Mouse (Mus musculus) heart, embryonic 13.5 days (tissue): Measurements from ENCODE around the gene Plac8. TPM values are rescaled to one million over a fixed set of nuclear protein-coding genes. Genes with fewer than 3 reads are reported as not detected.

ENCODE experiments used
- ATAC-seq: fragments of 200-750 bp; cut with Nextera tagmentation; 2 replicates; pipeline ENCODE4 v1.8.0; 2017; ENCODE audit warnings: moderate TSS enrichment; ENCODE audit not compliant: insufficient number of reproducible peaks, low FRiP score, low TSS enrichment; ENCODE audit errors: extremely low read depth
- H3K27ac ChIP-seq: fragments of 300-500 bp; sonication (generic); replicated peaks from 2 replicates; pipeline ENCODE4 v1.5.1; 2015; ENCODE audit warnings: moderate library complexity, mild to moderate bottlenecking, inconsistent platforms
- H3K27me3 ChIP-seq: fragments of 300-500 bp; sonication (generic); replicated peaks from 2 replicates; pipeline ENCODE4 v1.6.1; 2015; ENCODE audit warnings: mild to moderate bottlenecking, inconsistent platforms
- H3K36me3 ChIP-seq: fragments of 300-500 bp; sonication (generic); 2 replicates; pipeline ENCODE4 v1.6.1; 2015; ENCODE audit warnings: mild to moderate bottlenecking, inconsistent platforms
- H3K4me1 ChIP-seq: fragments of 300-500 bp; sonication (generic); 2 replicates; pipeline ENCODE4 v1.6.1; 2015; ENCODE audit warnings: inconsistent platforms
- H3K4me2 ChIP-seq: fragments of 300-500 bp; sonication (generic); 2 replicates; pipeline ENCODE4 v1.6.1; 2015; ENCODE audit warnings: inconsistent platforms, mild to moderate bottlenecking, moderate library complexity
- H3K4me3 ChIP-seq: fragments of 300-500 bp; sonication (generic); 2 replicates; pipeline ENCODE4 v1.5.1; 2015; ENCODE audit warnings: moderate library complexity, mild to moderate bottlenecking, inconsistent platforms
- H3K9ac ChIP-seq: fragments of 300-500 bp; sonication (generic); 2 replicates; pipeline ENCODE4 v1.6.1; 2015; ENCODE audit warnings: inconsistent platforms, mild to moderate bottlenecking, moderate library complexity
- H3K9me3 ChIP-seq: fragments of 300-500 bp; sonication (generic); 2 replicates; pipeline ENCODE4 v1.6.1; 2016; ENCODE audit warnings: inconsistent platforms
- WGBS: fragments of 180-500 bp; shearing (Covaris S2); methylation state at CpG from one replicate; pipeline ENCODE4 v1.1.7; 2015; ENCODE audit warnings: mixed read lengths; 5-methylcytosine and 5-hydroxymethylcytosine counted together
- polyA plus RNA-seq: library from polyadenylated mRNA; unstranded; fragments of >200 nt; fragmentation: Nextera tagmentation; extraction: Ambion mirVana; gene quantifications from 2 replicates; pipeline ENCODE4 v1.2.1, GENCODE M21; 2015

The Plac8 gene
- 5.7 and 5.8 TPM in 2 replicates for polyA plus RNA-seq

GRCm38 (mm10) chr5:100572069-100572468, at the start of gene Plac8:
Plac8 (minus strand) TSS chr5:100572245.
- H3K4me3 ChIP-seq = no peak within 1 kb of the TSS
- H3K9me3 ChIP-seq = no peaks in the 10 kb centered on the region
- H3K27ac ChIP-seq = no peak within 1 kb of the TSS
- no peak within 1 kb of the TSS for H3K9ac ChIP-seq
- WGBS = 21% methylated on average over 7 of the region's 7 CpGs
- H3K4me2 ChIP-seq = peak within 1 kb of the TSS; percentile 47; the same call in 1 of the 2 replicates
- H3K36me3 ChIP-seq = no peaks in the 10 kb centered on the region
- no peak for ATAC-seq
- H3K4me1 ChIP-seq = peaks cover 11% of the 10 kb centered on the region
- no peaks in the 10 kb centered on the region for H3K27me3 ChIP-seq

- WGBS = 58% methylated on average over 9 of the region's 9 CpGs
- no peak overlapping the region for H3K27ac ChIP-seq
Measured at GRCm38 (mm10) chr5:100620952-100621351, 48.9 kb upstream of the Plac8 start.

GRCm38 (mm10) chr5:100619586-100620275, 47.7 kb upstream of the Plac8 start:
- Histone ChIP-seq H3K9me3 (no peaks in the 10 kb centered on the region), H3K36me3 (no peaks in the 10 kb centered on the region), H3K4me2 (no peak overlapping the region), H3K27ac (no peak overlapping the region), H3K4me1 (peaks cover 5% of the 10 kb centered on the region; the same call in 1 of the 2 replicates), H3K4me3 (no peak overlapping the region), H3K9ac (no peak overlapping the region), H3K27me3 (no peaks in the 10 kb centered on the region)
- no peak for ATAC-seq
- 82% methylated on average over 15 of the region's 15 CpGs for WGBS

More at GRCm38 (mm10) chr5:100620952-100621351, 48.9 kb upstream of the Plac8 start:
- Histone ChIP-seq H3K36me3 (no peaks in the 10 kb centered on the region), H3K4me3 (no peak overlapping the region), H3K4me1 (peaks cover 5% of the 10 kb centered on the region; the same call in 1 of the 2 replicates), H3K27me3 (no peaks in the 10 kb centered on the region), H3K4me2 (no peak overlapping the region), H3K9ac (no peak overlapping the region), H3K9me3 (no peaks in the 10 kb centered on the region)
- no peak for ATAC-seq

- WGBS = 82% methylated on average over 17 of the region's 17 CpGs
- Histone ChIP-seq H3K4me1 (no peaks in the 10 kb centered on the region), H3K4me3 (no peak overlapping the region), H3K27me3 (no peaks in the 10 kb centered on the region), H3K27ac (no peak overlapping the region), H3K4me2 (no peak overlapping the region), H3K36me3 (no peaks in the 10 kb centered on the region), H3K9ac (no peak overlapping the region), H3K9me3 (no peaks in the 10 kb centered on the region)
- no peak for ATAC-seq
Measured at GRCm38 (mm10) chr5:100613896-100614768, 42.1 kb upstream of the Plac8 start.

GRCm38 (mm10) chr5:100607868-100608267, 35.8 kb upstream of the Plac8 start:
- WGBS = 63% methylated on average over 9 of the region's 9 CpGs
- ATAC-seq = no peak
- H3K27me3 ChIP-seq = no peaks in the 10 kb centered on the region
- H3K4me1 ChIP-seq = peaks cover 11% of the 10 kb centered on the region
- no peak overlapping the region for H3K27ac ChIP-seq
- no peak overlapping the region for H3K9ac ChIP-seq
- no peaks in the 10 kb centered on the region for H3K9me3 ChIP-seq
- no peaks in the 10 kb centered on the region for H3K36me3 ChIP-seq
- no peak overlapping the region for H3K4me2 ChIP-seq
- no peak overlapping the region for H3K4me3 ChIP-seq

GRCm38 (mm10) chr5:100607090-100607762, 35.2 kb upstream of the Plac8 start:
- H3K9ac ChIP-seq = no peak overlapping the region
- no peak overlapping the region for H3K4me3 ChIP-seq
- H3K27me3 ChIP-seq = no peaks in the 10 kb centered on the region
- ATAC-seq = no peak
- H3K9me3 ChIP-seq = no peaks in the 10 kb centered on the region
- H3K27ac ChIP-seq = no peak overlapping the region
- no peaks in the 10 kb centered on the region for H3K36me3 ChIP-seq
- H3K4me1 ChIP-seq = peaks cover 11% of the 10 kb centered on the region
- 56% methylated on average over 4 of the region's 4 CpGs for WGBS
- no peak overlapping the region for H3K4me2 ChIP-seq

GRCm38 (mm10) chr5:100605828-100606229, 33.8 kb upstream of the Plac8 start:
- Histone ChIP-seq H3K4me1 (peaks cover 11% of the 10 kb centered on the region), H3K9me3 (no peaks in the 10 kb centered on the region), H3K9ac (no peak overlapping the region), H3K36me3 (no peaks in the 10 kb centered on the region), H3K4me2 (peak overlapping the region; percentile 38), H3K27ac (peak overlapping the region; percentile 15; the same call in 1 of the 2 replicates), H3K4me3 (no peak overlapping the region), H3K27me3 (no peaks in the 10 kb centered on the region)
- WGBS = 53% methylated on average over 9 of the region's 9 CpGs
- ATAC-seq = no peak

GRCm38 (mm10) chr5:100604061-100604460, 32.0 kb upstream of the Plac8 start:
- H3K36me3 ChIP-seq = no peaks in the 10 kb centered on the region
- no peak for ATAC-seq
- H3K4me2 ChIP-seq = no peak overlapping the region
- no peak overlapping the region for H3K4me3 ChIP-seq
- H3K4me1 ChIP-seq = peaks cover 16% of the 10 kb centered on the region
- no peak overlapping the region for H3K27ac ChIP-seq
- H3K27me3 ChIP-seq = no peaks in the 10 kb centered on the region
- H3K9ac ChIP-seq = no peak overlapping the region
- 72% methylated on average over 4 of the region's 4 CpGs for WGBS
- H3K9me3 ChIP-seq = no peaks in the 10 kb centered on the region

- H3K9ac ChIP-seq = no peak overlapping the region
- 75% methylated on average over 2 of the region's 2 CpGs for WGBS
- no peaks in the 10 kb centered on the region for H3K36me3 ChIP-seq
- no peak overlapping the region for H3K4me2 ChIP-seq
- H3K4me1 ChIP-seq = peaks cover 16% of the 10 kb centered on the region
- H3K27ac ChIP-seq = no peak overlapping the region
- no peaks in the 10 kb centered on the region for H3K27me3 ChIP-seq
- no peak overlapping the region for H3K4me3 ChIP-seq
- no peak for ATAC-seq
- no peaks in the 10 kb centered on the region for H3K9me3 ChIP-seq
Measured at GRCm38 (mm10) chr5:100601864-100602263, 29.8 kb upstream of the Plac8 start.

GRCm38 (mm10) chr5:100598961-100599463, 27.0 kb upstream of the Plac8 start:
- peaks cover 5% of the 10 kb centered on the region; the same call in 1 of the 2 replicates for H3K4me1 ChIP-seq
- peaks cover 4% of the 10 kb centered on the region; the same call in 1 of the 2 replicates for H3K9me3 ChIP-seq
- H3K27me3 ChIP-seq = no peaks in the 10 kb centered on the region
- WGBS = 84% methylated on average over 9 of the region's 9 CpGs
- H3K9ac ChIP-seq = no peak overlapping the region
- no peak overlapping the region for H3K4me2 ChIP-seq
- no peaks in the 10 kb centered on the region for H3K36me3 ChIP-seq
- ATAC-seq = no peak
- no peak overlapping the region for H3K27ac ChIP-seq
- H3K4me3 ChIP-seq = no peak overlapping the region
